Mouse (Mus musculus) spleen, postnatal 36 days (tissue): ENCODE data around the gene Ssc5d.

ENCODE experiments used
- DNase-seq, 2 experiments: peaks; one replicate each; pipeline ENCODE4 v3.0.0; 2022; ENCODE audit warnings: low spot score in 2 of 2, mixed read lengths in 1 of 2

Ssc5d gene

GRCm38 (mm10) chr7:4919971-4920370, 5.6 kb upstream of the Ssc5d start:
- no peak for DNase-seq

GRCm38 (mm10) chr7:4920496-4920895, 5.1 kb upstream of the Ssc5d start:
- no peak for DNase-seq

GRCm38 (mm10) chr7:4920976-4921823, 4.4 kb upstream of the Ssc5d start:
- DNase-seq, result no peak

- no peak for DNase-seq
These were observed 3.6 kb upstream of the Ssc5d start, which contains the start of gene Nat14 for GRCm38 (mm10) chr7:4921824-4922482. Gene Nat14 (plus strand): TSS chr7:4922028.

- no peak for DNase-seq
These were observed 3.1 kb upstream of the Ssc5d start for GRCm38 (mm10) chr7:4922508-4922907.

GRCm38 (mm10) chr7:4922931-4923565, 2.5 kb upstream of the Ssc5d start:
- no peak for DNase-seq

GRCm38 (mm10) chr7:4923586-4924364, 1.8 kb upstream of the Ssc5d start:
- DNase-seq, result no peak

- no peak for DNase-seq
These were observed 1.1 kb upstream of the Ssc5d start for GRCm38 (mm10) chr7:4924483-4924882.

GRCm38 (mm10) chr7:4924891-4925301, 689 bp upstream of the Ssc5d start:
- no peak for DNase-seq

- DNase-seq, result no peak
These were observed 1.3 kb downstream of the Ssc5d start for GRCm38 (mm10) chr7:4926849-4927248.

- no peak for DNase-seq
These were observed 2.1 kb downstream of the Ssc5d start for GRCm38 (mm10) chr7:4927711-4928110.

GRCm38 (mm10) chr7:4928323-4928722, 2.7 kb downstream of the Ssc5d start:
- DNase-seq, result no peak

GRCm38 (mm10) chr7:4933103-4933502, 7.5 kb downstream of the Ssc5d start:
- no peak for DNase-seq

- DNase-seq, result no peak
These were observed 8.8 kb downstream of the Ssc5d start for GRCm38 (mm10) chr7:4934160-4934914.

GRCm38 (mm10) chr7:4936832-4937231, 11.2 kb downstream of the Ssc5d start:
- DNase-seq, result no peak

GRCm38 (mm10) chr7:4937392-4937791, 11.8 kb downstream of the Ssc5d start:
- no peak for DNase-seq

GRCm38 (mm10) chr7:4938456-4938855, 12.9 kb downstream of the Ssc5d start:
- DNase-seq, result peak; percentile 64 to 65

GRCm38 (mm10) chr7:4940068-4940479, 14.5 kb downstream of the Ssc5d start:
- peak; percentile 68 to 81 for DNase-seq

GRCm38 (mm10) chr7:4942673-4943072, 17.1 kb downstream of the Ssc5d start:
- DNase-seq, result no peak

GRCm38 (mm10) chr7:4943223-4943815, 17.7 kb downstream of the Ssc5d start:
- DNase-seq, result peak; percentile 92 to 93

- no peak for DNase-seq
These were observed 22.3 kb downstream of the Ssc5d start for GRCm38 (mm10) chr7:4947855-4948254.
